Mouse (Mus musculus) T-cell, adult 66 days (primary cell): Measurements from ENCODE around the gene Shcbp1l. TPM values are rescaled to one million over a fixed set of nuclear protein-coding genes. Genes with fewer than 3 reads are reported as not detected.

Experiments
- total RNA-seq, 2 experiments: library from RNA; stranded (reverse); gene quantifications; 3 replicates in 1 of 2; 4 replicates in 1 of 2; pipeline ENCODE4 v1.2.4; 2023

Gene Shcbp1l
- total RNA-seq, result under 1 TPM; 0.39 to 0.82 TPM

GRCm38 (mm10) chr1:153424770-153425584 is at the start of gene Shcbp1l:
TSS of gene Shcbp1l (plus strand) at chr1:153425162.

GRCm38 (mm10) chr1:153487500-153487879 is 62.5 kb downstream of the Shcbp1l start, which contains the start of gene Dhx9:
TSS of gene Dhx9 (minus strand) at chr1:153487660.

Other genes starting within 250 kb of the Shcbp1l start
- not detected for gene Lamc2, start 238.7 kb upstream of the Shcbp1l start, total RNA-seq
- gene Lamc1, start 92.4 kb upstream of the Shcbp1l start, total RNA-seq, result 1 to 10 TPM; 2.5 to 3.2 TPM
- 100 to 1,000 TPM; 269 to 298 TPM for gene Dhx9, start 62.5 kb downstream of the Shcbp1l start, total RNA-seq
- under 1 TPM in 1 of 2 experiments, not detected in 1; 0.41 TPM for gene Npl, start 124.9 kb downstream of the Shcbp1l start, total RNA-seq
- gene Rgs8, start 227.9 kb downstream of the Shcbp1l start, total RNA-seq, result not detected